Mouse (Mus musculus): ENCODE measurements around the gene Zcchc14. TPM values are rescaled to one million over a fixed set of nuclear protein-coding genes. Genes with fewer than 3 reads are reported as not detected.

Zcchc14 gene
- total RNA-seq, 1 experiment, result 18.6 TPM

DNA sequence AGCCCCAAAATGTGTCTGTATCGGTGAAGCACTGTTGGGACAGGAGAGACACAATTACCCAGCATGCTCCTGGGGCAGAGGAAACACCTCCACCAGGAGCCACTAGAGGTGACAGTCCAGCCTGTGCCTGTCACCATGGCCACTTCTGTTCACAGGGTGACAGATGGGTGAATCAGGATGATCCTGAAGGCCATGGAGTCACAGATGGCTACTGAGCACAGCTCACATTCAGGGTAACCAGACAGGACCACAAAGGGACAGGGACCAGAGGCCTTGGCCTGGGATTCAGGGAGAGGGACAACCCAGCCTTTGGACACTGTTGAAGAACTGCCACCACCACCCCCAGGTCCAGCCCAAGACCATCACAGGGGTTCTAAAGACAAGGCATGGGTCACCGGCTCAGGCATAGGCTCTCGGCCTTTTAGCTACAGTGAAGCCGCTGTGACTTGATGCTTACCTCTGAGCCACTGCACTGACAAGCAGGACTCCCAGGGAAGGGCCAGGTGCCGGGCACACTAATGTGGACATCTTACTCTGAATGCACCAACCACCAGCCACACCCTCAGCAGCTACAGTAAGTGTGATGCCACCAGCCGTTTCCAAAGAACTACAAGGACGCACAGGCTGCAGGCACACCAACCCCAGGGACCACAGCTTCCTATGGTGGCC is 92.1 kb downstream of the Zcchc14 start:
- peaks cover 0 to 9% of the 10 kb centered on the region in 2 experiments; a peak in 1 of 4 replicates for H3K4me1 ChIP-seq (ENCODE audit: control insufficient read depth in 2 of 2, insufficient read depth in 2 of 2, low read length in 2 of 2, poor library complexity in 1 of 2)
- DNase-seq (ENCODE audit: low read depth, low spot score), result no peak
- TF ChIP-seq HCFC1 (IDR thresholded peaks at IDR 0.05; ENCODE audit: borderline replicate concordance, insufficient read depth, low read length) (no peak), ZC3H11A (IDR thresholded peaks at IDR 0.05; ENCODE audit: borderline replicate concordance, low read depth, low read length) (no peak), CHD2 (IDR thresholded peaks at IDR 0.05; ENCODE audit: low read depth, low read length) (no peak), MAFK (IDR thresholded peaks at IDR 0.05; ENCODE audit: insufficient read depth, low read depth, low read length) (no peak), ZNF384 (IDR thresholded peaks at IDR 0.05; ENCODE audit: low read depth, low read length) (no peak)
- H3K9me3 ChIP-seq (ENCODE audit: control insufficient read depth, insufficient read depth, low read depth, low read length), result no peaks in the 10 kb centered on the region
- no peak overlapping the region for H3K27ac ChIP-seq (ENCODE audit: insufficient read depth, low read depth, low read length, poor library complexity, severe bottlenecking)
- in situ Hi-C loops (cut with MboI; ENCODE audit: low sequenced_read_pairs in 2 of 2, unreplicated experiment in 2 of 2), result no loop called here
- no peak overlapping the region for H3K4me3 ChIP-seq (ENCODE audit: insufficient read depth in 1 of 2, low read depth in 1 of 2, low read length in 2 of 2, poor library complexity in 1 of 2, severe bottlenecking in 1 of 2)
- peaks cover 13% of the 10 kb centered on the region; the same call in 1 of the 2 replicates for H3K36me3 ChIP-seq (ENCODE audit: control insufficient read depth, insufficient read depth, low read length, poor library complexity, severe bottlenecking)
- no peak overlapping the region for H3K9ac ChIP-seq (ENCODE audit: insufficient read depth, low read depth, low read length, poor library complexity, severe bottlenecking)

- peaks cover 0 to 9% of the 10 kb centered on the region in 2 experiments; a peak in 1 of 4 replicates for H3K4me1 ChIP-seq (ENCODE audit: control insufficient read depth in 2 of 2, insufficient read depth in 2 of 2, low read length in 2 of 2, poor library complexity in 1 of 2)
- peaks cover 18% of the 10 kb centered on the region for H3K36me3 ChIP-seq (ENCODE audit: control insufficient read depth, insufficient read depth, low read length, poor library complexity, severe bottlenecking)
- no peaks in the 10 kb centered on the region for H3K9me3 ChIP-seq (ENCODE audit: control insufficient read depth, insufficient read depth, low read depth, low read length)
- no peak overlapping the region for H3K9ac ChIP-seq (ENCODE audit: insufficient read depth, low read depth, low read length, poor library complexity, severe bottlenecking)
- no peak for DNase-seq (ENCODE audit: low read depth, low spot score)
- in situ Hi-C loops (cut with MboI; ENCODE audit: low sequenced_read_pairs in 2 of 2, unreplicated experiment in 2 of 2), result no loop called here
- no peak overlapping the region for H3K27ac ChIP-seq (ENCODE audit: insufficient read depth, low read depth, low read length, poor library complexity, severe bottlenecking)
- TF ChIP-seq HCFC1 (IDR thresholded peaks at IDR 0.05; ENCODE audit: borderline replicate concordance, insufficient read depth, low read length), result no peak
- no peak for TF ChIP-seq ZNF384 (IDR thresholded peaks at IDR 0.05; ENCODE audit: low read depth, low read length)
- TF ChIP-seq MAFK (IDR thresholded peaks at IDR 0.05; ENCODE audit: insufficient read depth, low read depth, low read length), result no peak
- no peak for TF ChIP-seq ZC3H11A (IDR thresholded peaks at IDR 0.05; ENCODE audit: borderline replicate concordance, low read depth, low read length)
- TF ChIP-seq CHD2 (IDR thresholded peaks at IDR 0.05; ENCODE audit: low read depth, low read length), result no peak
- no peak overlapping the region for H3K4me3 ChIP-seq (ENCODE audit: insufficient read depth in 1 of 2, low read depth in 1 of 2, low read length in 2 of 2, poor library complexity in 1 of 2, severe bottlenecking in 1 of 2)
These were observed 92.9 kb downstream of the Zcchc14 start for GRCm38 (mm10) chr8:121559801-121560200.

GRCm38 (mm10) chr8:121558538-121558937 is 94.2 kb downstream of the Zcchc14 start:
- no peak overlapping the region for H3K27ac ChIP-seq (ENCODE audit: insufficient read depth, low read depth, low read length, poor library complexity, severe bottlenecking)
- TF ChIP-seq ZNF384 (IDR thresholded peaks at IDR 0.05; ENCODE audit: low read depth, low read length), result no peak
- TF ChIP-seq MAFK (IDR thresholded peaks at IDR 0.05; ENCODE audit: insufficient read depth, low read depth, low read length), result no peak
- no peak for TF ChIP-seq ZC3H11A (IDR thresholded peaks at IDR 0.05; ENCODE audit: borderline replicate concordance, low read depth, low read length)
- no peak for TF ChIP-seq CHD2 (IDR thresholded peaks at IDR 0.05; ENCODE audit: low read depth, low read length)
- TF ChIP-seq HCFC1 (IDR thresholded peaks at IDR 0.05; ENCODE audit: borderline replicate concordance, insufficient read depth, low read length), result no peak
- no peak overlapping the region; a peak in 1 of 4 replicates for H3K4me3 ChIP-seq (ENCODE audit: insufficient read depth in 1 of 2, low read depth in 1 of 2, low read length in 2 of 2, poor library complexity in 1 of 2, severe bottlenecking in 1 of 2)
- peaks cover 29% of the 10 kb centered on the region for H3K36me3 ChIP-seq (ENCODE audit: control insufficient read depth, insufficient read depth, low read length, poor library complexity, severe bottlenecking)
- no peak overlapping the region for H3K9ac ChIP-seq (ENCODE audit: insufficient read depth, low read depth, low read length, poor library complexity, severe bottlenecking)
- no peak for DNase-seq (ENCODE audit: low read depth, low spot score)
- H3K9me3 ChIP-seq (ENCODE audit: control insufficient read depth, insufficient read depth, low read depth, low read length), result no peaks in the 10 kb centered on the region
- H3K4me1 ChIP-seq (ENCODE audit: control insufficient read depth in 2 of 2, insufficient read depth in 2 of 2, low read length in 2 of 2, poor library complexity in 1 of 2), result peaks cover 0 to 9% of the 10 kb centered on the region in 2 experiments; a peak in 1 of 4 replicates
- in situ Hi-C loops (cut with MboI; ENCODE audit: low sequenced_read_pairs in 2 of 2, unreplicated experiment in 2 of 2), result no loop called here

GRCm38 (mm10) chr8:121557746-121558145 is 95.0 kb downstream of the Zcchc14 start:
- H3K9me3 ChIP-seq (ENCODE audit: control insufficient read depth, insufficient read depth, low read depth, low read length), result no peaks in the 10 kb centered on the region
- peaks cover 0 to 9% of the 10 kb centered on the region in 2 experiments; a peak in 1 of 4 replicates for H3K4me1 ChIP-seq (ENCODE audit: control insufficient read depth in 2 of 2, insufficient read depth in 2 of 2, low read length in 2 of 2, poor library complexity in 1 of 2)
- no peak for TF ChIP-seq ZC3H11A (IDR thresholded peaks at IDR 0.05; ENCODE audit: borderline replicate concordance, low read depth, low read length)
- TF ChIP-seq HCFC1 (IDR thresholded peaks at IDR 0.05; ENCODE audit: borderline replicate concordance, insufficient read depth, low read length), result no peak
- no peak for TF ChIP-seq CHD2 (IDR thresholded peaks at IDR 0.05; ENCODE audit: low read depth, low read length)
- TF ChIP-seq MAFK (IDR thresholded peaks at IDR 0.05; ENCODE audit: insufficient read depth, low read depth, low read length), result no peak
- TF ChIP-seq ZNF384 (IDR thresholded peaks at IDR 0.05; ENCODE audit: low read depth, low read length), result no peak
- H3K36me3 ChIP-seq (ENCODE audit: control insufficient read depth, insufficient read depth, low read length, poor library complexity, severe bottlenecking), result peaks cover 33% of the 10 kb centered on the region
- H3K27ac ChIP-seq (ENCODE audit: insufficient read depth, low read depth, low read length, poor library complexity, severe bottlenecking), result no peak overlapping the region
- in situ Hi-C loops (cut with MboI; ENCODE audit: low sequenced_read_pairs in 2 of 2, unreplicated experiment in 2 of 2), result no loop called here
- no peak for DNase-seq (ENCODE audit: low read depth, low spot score)
- no peak overlapping the region for H3K4me3 ChIP-seq (ENCODE audit: insufficient read depth in 1 of 2, low read depth in 1 of 2, low read length in 2 of 2, poor library complexity in 1 of 2, severe bottlenecking in 1 of 2)
- no peak overlapping the region for H3K9ac ChIP-seq (ENCODE audit: insufficient read depth, low read depth, low read length, poor library complexity, severe bottlenecking)

Data from ES-E14 (cell line).